Mouse (Mus musculus): ENCODE measurements at regions not wholly inside any gene's neighbourhood (a gene's known extent, or its start where the extent isn't known, plus 50 kb on each side); places are given as distances from the start of the nearest gene placed in this dataset.

DNA sequence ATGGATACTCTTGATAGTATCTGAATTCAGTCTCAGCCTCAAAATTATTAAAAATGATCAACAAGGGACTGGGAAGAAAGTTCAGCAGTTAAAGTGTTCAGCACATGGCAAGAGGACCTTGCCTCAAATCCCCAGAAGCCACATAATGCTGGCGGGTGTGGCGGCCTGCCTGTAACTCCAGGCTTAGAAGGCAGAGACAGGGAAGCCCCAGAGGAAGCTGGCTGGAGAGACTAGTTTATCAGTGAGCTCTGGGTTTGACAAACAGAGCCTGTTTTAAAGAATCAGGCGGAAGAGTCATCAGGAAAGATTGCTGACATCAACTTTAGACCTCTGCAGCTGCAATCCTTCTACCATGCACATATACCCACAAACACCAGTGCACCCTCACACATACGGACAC lies 52.1 kb upstream of the Fyn start:
- DNase-seq (ENCODE audit: low spot score): no peak

DNA sequence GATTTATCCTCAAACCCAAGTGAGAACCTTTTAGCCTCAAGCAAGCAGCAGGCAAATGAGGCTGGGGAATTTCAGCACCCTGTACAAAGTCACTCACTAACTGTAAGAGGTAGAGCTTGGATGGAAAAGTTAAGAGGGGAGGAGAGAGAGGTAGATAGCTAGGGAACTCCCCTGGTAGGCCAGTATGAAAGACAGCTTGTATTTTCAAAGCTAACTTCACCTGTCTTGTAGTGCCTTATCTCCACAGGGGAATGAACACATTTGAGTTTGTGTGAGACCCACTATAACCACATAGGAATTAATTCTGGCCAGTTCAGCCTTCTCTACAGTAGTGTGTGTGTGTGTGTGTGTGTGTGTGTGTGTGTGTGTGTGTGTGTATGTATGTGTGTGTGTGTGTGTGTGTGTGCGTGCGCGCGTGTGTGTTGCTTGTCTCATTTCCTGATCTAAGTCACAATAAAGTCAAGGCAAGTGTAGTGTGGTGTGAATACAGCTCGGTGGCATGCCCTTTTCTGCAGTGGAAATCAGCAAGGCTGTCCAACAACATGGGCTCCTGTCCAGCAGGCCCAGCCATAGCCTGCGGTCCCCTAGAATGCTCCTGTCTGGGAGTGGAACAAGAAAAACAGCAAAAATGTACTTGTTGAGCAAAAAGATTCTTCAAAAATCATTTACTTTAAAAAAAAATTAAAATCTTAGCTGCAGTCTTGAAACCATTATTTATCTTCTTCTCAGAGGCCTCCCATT lies 53.1 kb upstream of the Fyn start:
- DNase-seq (ENCODE audit: low spot score): no peak

DNA sequence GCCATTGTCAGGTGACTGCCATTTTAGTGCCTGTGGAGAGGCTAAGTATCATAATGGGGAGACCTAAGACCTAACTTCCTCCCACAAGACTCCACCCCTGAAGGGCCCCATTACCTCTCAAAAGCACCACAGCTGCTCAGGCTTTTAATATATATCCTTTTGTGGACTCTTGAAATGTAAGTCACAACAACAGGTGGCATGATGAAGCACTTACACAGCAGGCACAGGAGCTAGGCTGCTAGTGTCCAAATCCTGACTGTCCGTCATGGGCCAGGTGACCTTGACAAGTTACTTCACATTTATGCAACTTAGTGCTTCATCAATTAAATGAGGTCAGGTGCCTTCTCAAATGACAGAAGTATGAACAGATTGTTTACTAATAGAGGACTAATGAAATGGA lies 57.2 kb upstream of the Fyn start:
- DNase-seq (ENCODE audit: low spot score): no peak

DNA sequence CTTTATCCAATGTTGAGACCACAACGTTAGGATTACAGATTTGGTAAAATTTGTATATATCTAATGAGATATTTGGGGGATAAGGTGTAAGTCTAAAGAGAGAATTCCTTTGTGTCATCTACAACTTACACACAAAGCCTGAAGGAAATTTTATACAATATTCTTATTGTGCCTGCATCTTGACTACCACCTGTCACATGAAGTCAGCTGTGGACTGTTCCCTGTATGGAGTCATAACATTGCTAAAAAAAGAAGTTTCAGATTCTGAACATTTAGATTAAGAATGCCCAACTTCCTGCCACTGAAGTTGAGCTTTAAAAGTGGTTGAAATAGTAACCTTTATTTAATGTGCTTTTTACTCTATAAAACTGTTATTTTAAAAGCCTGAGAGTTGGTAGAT lies 60.1 kb upstream of the Fyn start:
- DNase-seq (ENCODE audit: low spot score): no peak

DNA sequence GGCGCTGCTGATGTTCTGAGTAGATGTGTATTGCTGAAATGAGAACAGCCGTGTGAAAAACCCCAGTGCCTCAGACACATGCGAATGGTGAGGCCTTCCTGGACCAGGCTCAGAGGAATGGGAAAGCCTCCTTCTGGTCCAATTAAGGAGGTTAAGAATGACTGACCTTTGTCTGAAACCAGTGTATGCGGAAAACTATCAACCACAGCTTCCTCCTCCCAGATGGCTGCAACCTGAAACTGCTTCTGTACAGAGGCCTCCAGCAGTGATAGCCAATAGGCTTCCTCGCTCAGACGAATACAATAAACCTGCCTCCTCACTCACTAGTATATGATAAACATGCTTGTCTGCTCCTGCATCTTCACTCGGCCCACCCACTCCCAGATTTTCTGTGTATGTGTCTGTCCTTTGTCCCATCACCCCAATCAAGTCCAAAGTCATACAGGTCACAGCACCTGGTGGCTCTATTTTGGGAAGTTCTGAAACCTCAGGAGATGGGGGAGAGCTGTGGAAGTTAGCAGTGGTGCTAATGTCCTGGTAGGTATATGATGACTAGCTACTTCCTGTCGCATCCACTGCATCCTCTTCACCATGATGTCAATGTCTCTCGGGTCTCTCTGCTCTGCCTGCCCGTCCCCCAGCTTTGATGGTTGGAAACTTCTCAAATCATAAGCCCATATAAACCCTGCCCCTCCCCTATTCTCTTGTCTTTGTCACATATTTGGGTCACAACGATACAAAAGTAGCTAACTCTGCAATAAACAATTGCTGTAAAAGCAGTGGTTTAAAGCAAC lies 75.8 kb upstream of the Fyn start:
- no peak for DNase-seq (ENCODE audit: low spot score)

DNA sequence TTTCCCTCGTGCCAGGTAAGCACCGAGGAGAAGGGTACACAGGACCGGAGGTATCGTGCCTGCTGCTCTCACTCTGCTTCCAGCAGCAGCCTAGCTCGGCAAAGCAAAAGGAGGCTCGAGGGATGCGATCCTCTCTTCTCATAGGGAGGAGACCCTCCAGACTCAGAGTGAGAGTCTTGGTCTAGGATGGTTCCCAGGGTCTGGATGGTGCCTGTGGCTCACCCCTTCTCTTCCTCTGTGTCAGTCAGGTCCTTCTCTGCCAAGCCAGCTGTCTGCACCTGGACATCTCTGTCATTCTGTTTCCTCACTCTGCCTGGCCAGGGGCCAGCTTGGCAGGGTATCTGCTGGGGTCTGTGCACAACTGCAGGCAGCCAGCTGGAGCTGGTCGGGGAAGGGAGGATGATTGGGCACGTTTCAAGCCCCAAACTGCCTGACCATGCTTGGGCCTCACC lies 76.9 kb upstream of the Fyn start:
- no peak for DNase-seq (ENCODE audit: low spot score)

DNA sequence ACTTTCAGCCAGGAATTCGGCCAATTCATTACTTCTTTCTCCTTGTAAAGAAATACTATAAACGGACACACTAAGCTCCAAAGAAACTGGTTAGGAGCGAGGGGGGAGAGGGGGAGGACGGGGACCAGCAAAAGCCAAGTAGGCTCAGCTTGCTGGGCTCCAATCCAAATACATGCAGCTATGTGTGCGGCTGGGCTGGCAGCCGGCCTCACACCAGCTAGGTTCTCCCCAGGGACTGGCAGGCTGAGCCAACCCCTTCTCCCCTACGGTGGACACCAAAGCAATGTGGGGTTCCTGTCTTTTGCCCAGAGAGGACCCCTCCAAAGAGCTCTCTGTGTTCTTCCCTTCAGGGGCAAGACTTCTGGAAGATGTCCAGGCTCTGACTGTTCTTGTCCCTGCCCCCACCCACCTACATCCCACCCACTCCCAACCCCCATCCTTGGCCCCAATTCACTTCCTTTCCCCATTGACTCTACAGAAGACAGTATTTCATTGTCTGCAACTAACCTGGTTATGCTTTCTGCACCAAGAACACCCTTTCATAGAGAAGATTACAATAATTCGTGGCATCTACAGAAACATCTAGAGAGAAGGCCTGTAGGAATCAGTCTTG lies 77.4 kb upstream of the Fyn start:
- peak; percentile 80 for DNase-seq (ENCODE audit: low spot score)

DNA sequence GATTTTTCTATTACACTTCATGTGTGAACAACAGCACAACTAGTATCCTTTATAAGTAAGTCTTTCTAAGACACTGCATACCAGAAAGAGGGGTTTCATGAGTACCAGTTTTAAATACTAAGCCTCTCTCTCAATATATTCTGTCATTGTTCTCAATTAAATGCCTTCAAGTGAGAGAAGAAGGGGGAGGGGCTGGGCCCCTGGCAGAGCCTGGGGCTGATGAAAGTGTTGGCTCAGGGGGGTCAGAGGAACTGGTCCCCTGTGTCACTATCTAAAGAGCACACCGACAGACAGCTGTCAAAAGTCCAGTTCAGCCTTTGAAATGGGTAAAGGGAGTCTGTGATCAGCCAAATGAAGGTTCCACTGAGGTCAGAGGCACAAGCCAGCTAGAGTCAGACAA lies 78.4 kb upstream of the Fyn start:
- no peak for DNase-seq (ENCODE audit: low spot score)

DNA sequence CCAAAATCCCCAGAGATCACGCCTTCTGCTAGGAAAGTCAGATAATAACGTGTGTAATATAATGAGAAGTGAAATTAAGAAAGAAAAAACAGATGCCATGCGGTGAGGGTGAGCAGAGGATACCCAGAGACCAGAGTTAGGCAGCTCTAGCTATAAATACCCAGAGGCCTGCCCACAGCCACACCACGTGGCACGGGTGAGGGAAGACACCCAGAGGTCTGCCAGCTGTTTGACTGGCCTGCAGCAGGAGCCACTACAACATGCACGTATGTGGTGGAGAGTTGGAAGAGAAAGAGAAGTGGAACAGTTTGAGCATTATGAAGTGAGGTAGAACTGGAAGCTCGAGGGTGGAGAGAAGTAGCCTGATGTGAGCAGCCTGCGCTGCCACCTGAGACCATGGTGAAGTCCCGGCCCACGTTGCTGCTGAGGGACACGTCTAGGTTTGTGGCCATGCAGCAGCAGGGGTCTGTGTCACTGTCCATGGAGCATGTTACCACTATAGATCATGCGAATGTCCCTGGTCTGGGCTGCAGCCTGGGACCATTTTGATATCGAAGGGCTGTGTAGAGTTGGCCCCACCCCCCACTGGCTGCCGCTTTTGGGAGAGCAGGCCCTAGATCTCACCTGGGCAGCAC lies 88.2 kb upstream of the Fyn start:
- no peak for DNase-seq (ENCODE audit: low spot score)

DNA sequence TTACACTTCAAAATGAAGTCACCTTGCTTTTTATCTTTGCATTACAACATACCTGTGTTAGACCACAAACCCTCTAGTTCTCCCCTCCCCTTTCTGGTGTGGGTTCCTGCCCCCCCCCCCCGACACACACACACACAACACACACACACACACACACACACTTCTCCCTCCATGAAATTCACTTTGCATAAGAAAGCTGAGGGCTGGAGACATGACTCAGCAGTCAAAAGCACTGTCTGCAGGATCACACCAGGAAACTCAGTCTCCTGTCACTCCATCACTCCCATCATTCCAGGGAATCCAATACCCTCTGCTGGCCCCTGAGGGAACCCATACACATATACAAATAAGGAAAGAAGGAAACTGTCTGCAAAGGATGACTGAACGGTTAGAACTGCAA lies 94.5 kb upstream of the Fyn start:
- DNase-seq (ENCODE audit: low spot score): no peak

DNA sequence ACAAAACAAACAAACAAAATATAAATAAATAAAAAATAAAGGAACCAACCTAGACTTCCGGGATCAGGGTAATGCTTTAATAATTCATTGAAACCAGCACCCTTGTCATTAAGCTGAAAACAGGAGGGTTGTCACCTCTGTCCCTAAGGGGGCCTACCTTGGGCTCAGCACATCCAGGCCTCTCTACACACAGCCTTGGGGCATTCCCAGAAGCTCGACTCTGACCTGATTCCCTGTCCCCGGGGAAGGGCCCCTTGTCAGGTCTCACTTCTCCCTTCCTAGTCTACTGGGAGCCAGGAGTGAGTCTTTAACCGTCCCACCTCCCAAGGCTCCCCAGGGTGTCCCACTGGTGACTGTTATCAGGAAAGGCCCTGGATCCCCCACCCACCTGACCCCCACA lies 95.2 kb upstream of the Fyn start:
- DNase-seq (ENCODE audit: low spot score): no peak

DNA sequence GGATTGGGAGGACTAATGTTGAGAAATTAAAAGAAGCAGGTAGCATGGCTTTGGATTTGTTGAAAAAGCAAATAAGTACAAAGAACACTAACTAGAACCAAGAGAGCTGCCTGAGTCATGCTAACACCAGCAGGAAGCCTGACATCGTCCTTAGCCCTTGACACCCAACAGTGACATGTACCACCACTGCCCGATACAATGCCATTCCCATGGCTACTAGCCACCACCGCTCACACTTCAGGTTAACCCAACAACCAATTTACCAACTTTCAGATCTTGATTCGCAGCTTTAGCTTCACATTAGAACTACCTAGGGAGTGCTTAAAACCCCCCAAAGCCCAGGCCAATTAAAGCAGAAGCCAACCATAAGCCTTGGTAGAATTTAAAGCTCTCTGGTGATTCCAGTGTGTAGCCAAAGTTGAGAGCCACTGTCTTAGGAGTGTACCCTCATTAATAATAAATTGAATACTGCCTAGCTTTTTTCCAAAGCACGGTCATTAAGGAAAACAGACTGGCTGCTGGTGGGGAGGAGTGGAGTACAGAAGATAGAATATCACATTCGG lies 96.2 kb upstream of the Fyn start:
- DNase-seq (ENCODE audit: low spot score): no peak

DNA sequence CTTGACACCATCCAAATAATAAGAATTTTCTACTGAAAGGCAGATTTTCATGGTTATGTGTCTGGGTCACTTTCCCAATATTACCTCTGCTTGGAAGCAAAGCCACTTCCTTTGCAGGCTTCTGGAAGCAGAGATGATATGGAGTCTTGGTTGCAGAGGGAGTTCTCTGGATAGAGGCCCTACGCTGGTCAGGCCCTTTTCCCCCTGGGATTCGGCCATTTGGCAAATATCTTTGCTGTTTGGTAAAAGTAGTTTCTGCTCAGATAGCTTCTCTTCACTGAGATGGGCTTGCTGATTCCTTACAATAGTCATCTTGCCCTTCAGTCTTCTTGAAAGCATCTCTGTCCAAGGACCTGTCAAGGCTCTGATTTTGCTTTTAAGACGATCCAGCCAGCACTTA lies 98.2 kb upstream of the Fyn start:
- peak; percentile 52 for DNase-seq (ENCODE audit: low spot score)

DNA sequence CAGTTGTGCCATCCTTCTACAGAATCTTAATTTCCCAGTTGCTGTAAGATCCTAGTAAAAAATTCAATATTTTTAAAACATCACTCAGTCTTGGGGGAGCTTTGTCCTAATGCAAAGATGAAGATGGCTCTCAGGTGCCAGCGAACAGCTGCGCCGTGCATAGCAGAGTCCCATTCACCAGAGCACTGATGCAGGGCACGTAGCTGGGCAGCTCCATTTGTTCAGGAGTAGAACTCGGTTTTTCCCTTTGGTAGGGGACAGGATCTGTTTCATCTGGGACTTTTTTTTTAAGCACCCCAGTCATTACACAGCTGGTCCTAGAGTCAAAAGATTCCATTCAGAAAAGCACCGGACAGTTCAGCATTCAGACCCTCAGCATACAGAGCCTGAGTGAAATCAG lies 101.4 kb upstream of the Fyn start:
- no peak for DNase-seq (ENCODE audit: low spot score)

DNA sequence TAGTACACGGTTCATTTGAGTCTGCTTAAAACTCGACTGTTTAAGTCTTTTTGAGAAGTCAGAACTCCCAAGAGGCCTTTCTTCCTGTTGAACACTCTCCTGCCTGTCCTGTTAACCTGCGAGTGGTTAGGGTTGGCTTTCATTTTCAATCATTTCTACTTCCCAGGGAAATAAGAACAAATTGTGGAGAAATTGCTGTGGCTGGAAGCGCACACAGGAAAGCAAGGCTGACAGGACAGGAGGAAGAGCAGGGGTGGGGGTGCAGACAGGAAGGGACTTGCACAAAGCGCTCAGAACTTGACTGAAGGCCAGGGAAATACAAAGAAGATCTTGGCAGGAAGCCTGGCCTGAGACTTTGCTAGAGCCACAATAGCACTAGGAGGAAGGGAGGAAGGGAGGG lies 102.2 kb upstream of the Fyn start:
- DNase-seq (ENCODE audit: low spot score): peak; percentile 81

DNA sequence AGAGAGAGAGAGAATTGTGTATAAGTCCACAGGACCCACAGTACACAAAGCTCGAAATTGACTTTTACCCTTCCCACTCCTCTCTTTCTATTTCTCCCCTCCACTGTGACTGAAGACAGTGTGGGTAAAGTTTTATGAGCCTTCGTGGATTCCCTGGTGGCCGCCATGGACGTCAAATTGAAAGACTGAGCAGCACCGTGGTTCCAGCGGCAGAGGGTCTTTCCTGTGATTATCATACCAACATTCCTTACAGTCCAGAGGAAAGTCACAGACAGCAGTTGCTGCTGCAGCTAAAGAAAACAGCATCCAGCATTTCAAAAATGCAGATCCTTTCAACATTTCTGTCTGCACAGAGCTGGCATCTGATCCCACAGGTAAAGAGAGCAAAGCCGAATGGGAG lies 98.9 kb upstream of the Ccn6 start:
- no peak for DNase-seq (ENCODE audit: low spot score)

DNA sequence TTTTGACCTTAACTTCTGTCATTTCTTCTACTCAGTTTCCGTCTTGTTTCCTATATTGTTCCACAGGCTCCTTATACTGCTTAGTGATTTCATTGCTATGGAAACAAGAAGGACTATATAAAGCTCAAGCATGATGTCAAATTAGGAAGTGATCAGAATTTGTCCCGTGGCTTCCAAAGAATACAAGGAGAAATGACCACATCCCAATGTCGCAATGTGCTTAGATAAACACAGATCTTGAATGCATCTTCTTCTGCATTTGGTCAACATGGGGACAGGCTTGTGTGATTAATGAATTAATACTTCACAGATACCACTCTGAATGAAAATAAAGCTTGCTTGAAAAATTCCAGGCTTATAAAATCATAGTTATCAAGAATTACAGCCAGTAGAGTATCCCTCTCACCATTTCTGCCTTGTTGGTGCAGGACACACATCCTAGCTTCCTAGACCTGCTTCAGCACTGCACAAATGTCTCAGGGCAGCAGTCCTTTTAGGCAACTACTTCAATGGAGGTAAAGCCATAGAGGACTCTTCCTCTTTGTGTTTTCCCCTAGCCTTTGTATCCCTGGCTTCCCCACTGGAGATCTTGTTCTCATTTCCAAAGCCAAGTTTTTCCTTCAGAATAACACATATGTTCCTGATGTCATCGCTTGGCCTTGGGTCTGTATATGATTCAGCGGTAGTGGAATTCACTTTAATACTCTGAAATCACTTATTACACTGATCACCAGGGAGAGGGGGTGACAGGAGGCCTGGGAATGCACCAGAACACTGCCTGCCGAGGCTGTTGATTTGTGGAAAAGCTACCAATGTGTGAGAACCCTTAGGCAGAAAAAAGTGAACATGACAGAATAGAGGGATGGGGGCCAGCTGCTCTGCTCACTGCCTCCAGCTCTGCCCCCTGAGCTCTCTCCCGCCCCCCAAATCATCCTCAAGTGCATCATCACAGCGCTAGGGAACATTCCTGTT lies 97.9 kb upstream of the Ccn6 start:
- peak; percentile 46 for DNase-seq (ENCODE audit: low spot score)

DNA sequence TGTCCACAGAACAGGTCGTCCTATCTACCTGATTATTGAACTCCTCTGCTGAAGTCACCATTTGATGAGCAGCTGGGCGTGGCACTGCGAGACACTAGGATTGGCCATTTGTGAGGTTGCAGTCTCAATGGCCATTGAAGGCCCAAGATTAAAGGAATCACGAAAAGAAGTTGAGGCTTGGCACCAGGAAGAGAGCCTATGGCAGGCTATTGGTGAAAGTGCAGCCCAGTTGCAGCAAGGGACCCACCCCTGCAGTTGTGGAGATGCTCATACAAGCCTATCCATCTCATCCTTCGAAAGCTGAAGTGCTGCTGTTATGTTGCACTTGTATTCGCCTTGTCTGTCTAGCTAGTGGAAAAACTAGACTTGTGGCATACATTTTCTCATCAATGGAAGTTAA lies 96.5 kb upstream of the Ccn6 start:
- no peak for DNase-seq (ENCODE audit: low spot score)

DNA sequence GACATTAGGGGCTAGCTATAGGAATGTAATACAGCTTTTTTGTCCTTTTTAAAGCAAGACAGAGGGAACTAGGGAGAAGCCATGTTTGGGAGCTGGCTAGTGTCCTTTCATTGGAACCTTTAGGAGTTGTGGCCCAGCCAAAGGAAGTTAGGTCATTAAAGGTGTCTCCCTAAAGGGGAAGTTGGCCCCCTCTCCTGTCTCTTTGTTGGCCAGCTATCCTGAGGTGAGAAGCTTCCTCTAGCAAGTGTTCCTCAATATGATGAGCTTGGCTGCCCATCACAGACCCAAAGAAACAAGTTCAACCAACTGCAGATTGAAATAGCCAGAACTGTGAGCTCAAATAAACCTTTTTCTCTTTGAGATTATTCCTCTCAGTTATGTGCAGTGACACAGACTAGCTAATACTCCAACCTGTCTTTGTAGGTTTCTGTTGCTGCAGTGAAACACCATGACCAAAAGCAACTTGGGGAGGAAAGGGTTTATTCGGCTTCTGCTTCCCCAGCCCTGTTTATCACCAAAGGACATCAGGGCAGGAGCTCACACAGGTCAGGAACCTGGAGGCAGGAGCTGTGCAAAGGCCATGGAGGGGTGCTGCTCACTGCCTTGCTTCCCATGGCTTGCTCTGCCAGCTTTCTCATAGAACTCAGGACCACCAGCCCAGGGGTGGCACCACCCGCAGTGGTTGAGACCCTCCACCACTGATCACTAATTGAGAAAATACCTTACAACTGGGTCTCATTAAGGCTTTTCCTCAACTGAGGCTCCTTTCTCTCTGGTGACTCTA lies 94.0 kb upstream of the Ccn6 start:
- no peak for DNase-seq (ENCODE audit: low spot score)

DNA sequence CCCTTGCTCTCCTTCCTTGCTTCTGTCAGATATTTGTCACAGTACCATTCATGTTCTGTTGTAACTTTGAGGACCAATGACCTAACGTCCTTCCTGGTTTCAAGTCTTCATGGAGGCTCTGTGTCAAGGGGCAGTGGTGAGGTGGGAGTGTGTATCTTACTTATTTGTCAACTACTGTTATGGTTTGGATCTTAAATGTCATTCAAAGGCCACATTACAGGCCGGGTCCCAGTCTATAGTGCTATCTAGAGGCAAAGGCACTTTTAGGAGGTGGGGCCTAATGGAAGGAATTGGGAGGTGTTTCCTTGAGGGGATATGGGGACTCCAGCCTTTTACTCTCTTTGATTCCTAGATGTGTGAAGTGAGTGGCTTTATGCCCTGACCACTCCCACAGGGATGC lies 91.0 kb upstream of the Ccn6 start:
- no peak for DNase-seq (ENCODE audit: low spot score)

Data from gastrocnemius, adult 18-20 months (tissue).